Mouse (Mus musculus): ENCODE measurements around the gene Pold2.
"Not testable (repeated sequence)": the region's sequence is repeated elsewhere in the genome, so short reads cannot be mapped to it uniquely, and the experiment has no call there.

Gene Pold2

DNA sequence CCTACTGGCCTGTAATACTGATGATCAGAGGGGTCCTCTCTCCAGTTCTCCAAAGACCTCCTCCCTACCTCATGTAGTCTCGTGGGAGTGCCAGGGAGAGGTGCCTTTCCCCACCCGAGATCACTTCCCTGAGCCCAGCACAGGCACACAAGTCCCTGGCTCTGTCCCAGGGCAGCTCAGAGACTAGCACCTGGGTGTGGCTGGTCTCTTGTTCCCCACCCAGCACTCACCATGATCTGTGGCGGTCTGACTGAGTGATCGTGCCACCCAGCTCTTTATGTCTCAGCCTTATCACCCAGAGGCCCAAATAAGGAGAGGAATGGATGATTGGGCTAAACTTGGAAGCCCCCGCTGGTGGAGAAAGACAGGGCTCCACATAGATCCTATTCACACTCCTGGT, 20.4 kb upstream of the Pold2 start, which contains the start of gene Myl7:
TSS of gene Myl7 (minus strand) at position 252 of the 400 bp plus-strand sequence.
- no peak for DNase-seq (ENCODE audit: low read depth in 2 of 2, low spot score in 2 of 2)

- DNase-seq (ENCODE audit: low read depth in 2 of 2, low spot score in 2 of 2), result no peak
These were observed 19.7 kb upstream of the Pold2 start for GRCm38 (mm10) chr11:5897839-5898238.

GRCm38 (mm10) chr11:5897230-5897629, 19.1 kb upstream of the Pold2 start:
- no peak for DNase-seq (ENCODE audit: low read depth in 2 of 2, low spot score in 2 of 2)

DNA sequence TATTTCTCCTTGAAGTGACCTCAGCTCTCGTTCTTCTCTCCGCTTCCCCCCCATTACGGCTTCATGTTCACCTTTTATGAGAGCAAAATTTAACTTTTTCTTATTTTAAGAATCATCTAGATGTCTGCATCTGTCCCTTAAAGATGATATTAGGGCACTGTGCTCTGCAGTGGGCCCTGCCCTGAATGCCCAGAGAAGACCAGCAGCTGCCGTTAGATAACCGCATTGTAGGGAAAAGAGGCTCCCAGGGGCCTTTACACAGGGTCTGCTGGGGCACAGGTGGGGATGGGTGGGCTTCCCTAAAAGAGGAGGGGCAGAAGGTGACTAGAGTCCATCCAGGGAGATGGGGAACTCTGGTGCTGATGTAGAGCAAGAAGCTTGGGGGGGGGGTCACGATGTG, 15.7 kb upstream of the Pold2 start:
- DNase-seq (ENCODE audit: low read depth in 2 of 2, low spot score in 2 of 2), result no peak

GRCm38 (mm10) chr11:5892810-5893368, 14.8 kb upstream of the Pold2 start:
- DNase-seq (ENCODE audit: low read depth in 2 of 2, low spot score in 2 of 2), result no peak

- DNase-seq (ENCODE audit: low read depth in 2 of 2, low spot score in 2 of 2), result no peak
These were observed 14.1 kb upstream of the Pold2 start for GRCm38 (mm10) chr11:5892151-5892591.

DNA sequence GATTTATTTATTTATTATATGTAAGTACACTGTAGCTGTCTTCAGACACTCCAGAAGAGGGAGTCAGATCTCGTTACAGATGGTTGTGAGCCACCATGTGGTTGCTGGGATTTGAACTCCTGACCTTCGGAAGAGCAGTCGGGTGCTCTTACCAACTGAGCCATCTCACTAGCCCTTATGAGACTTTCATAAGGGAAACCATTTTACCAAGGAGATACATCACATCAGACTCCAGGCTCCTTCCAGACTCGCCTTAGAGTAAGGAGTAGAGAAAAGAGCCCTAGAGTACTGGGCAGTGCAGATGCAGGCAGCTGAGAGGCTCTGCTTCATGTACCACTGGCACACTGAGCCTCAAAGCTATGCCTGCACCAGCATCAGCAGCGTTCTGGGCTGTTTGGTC, 10.5 kb upstream of the Pold2 start:
- DNase-seq (ENCODE audit: low read depth in 2 of 2, low spot score in 2 of 2), result not testable (repeated sequence)

- DNase-seq (ENCODE audit: low read depth in 2 of 2, low spot score in 2 of 2), result no peak
These were observed 9.2 kb upstream of the Pold2 start for GRCm38 (mm10) chr11:5887250-5887649.

- peak; percentile 39 to 56 for DNase-seq (ENCODE audit: low read depth in 2 of 2, low spot score in 2 of 2)
These were observed 8.1 kb upstream of the Pold2 start for GRCm38 (mm10) chr11:5886187-5886586.

- DNase-seq (ENCODE audit: low read depth in 2 of 2, low spot score in 2 of 2), result no peak
These were observed 4.4 kb upstream of the Pold2 start for GRCm38 (mm10) chr11:5882518-5882917.

GRCm38 (mm10) chr11:5879905-5880304, 1.8 kb upstream of the Pold2 start:
- DNase-seq (ENCODE audit: low read depth in 2 of 2, low spot score in 2 of 2), result peak; percentile 41 to 54

GRCm38 (mm10) chr11:5878661-5879060, 569 bp upstream of the Pold2 start:
- DNase-seq (ENCODE audit: low read depth in 2 of 2, low spot score in 2 of 2), result no peak

GRCm38 (mm10) chr11:5877421-5877820, 671 bp downstream of the Pold2 start:
- no peak for DNase-seq (ENCODE audit: low read depth in 2 of 2, low spot score in 2 of 2)

DNA sequence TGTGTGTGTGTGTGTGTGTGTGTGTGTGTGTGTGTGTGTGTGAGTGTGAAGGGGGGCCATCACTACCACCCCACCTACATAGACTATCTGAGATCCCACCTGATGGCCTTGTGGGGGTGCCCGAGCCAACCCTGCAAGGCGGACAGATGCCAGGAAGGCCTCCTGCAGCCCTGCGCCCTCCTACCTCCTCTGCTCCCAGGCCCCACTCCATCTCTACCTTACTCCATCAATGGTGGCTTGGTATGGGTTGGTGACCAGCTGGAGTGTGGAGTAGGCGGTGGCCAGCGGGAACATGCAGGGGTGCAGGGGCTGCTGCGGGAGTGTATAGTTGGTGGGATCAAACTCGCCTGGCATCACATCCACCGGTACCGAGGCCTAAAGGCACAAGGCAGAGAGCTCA, 4.9 kb downstream of the Pold2 start:
- DNase-seq (ENCODE audit: low read depth in 2 of 2, low spot score in 2 of 2), result no peak

- DNase-seq (ENCODE audit: low read depth in 2 of 2, low spot score in 2 of 2), result no peak
These were observed 5.4 kb downstream of the Pold2 start for GRCm38 (mm10) chr11:5872707-5873106.

- no peak for DNase-seq (ENCODE audit: low read depth in 2 of 2, low spot score in 2 of 2)
These were observed 8.0 kb downstream of the Pold2 start for GRCm38 (mm10) chr11:5870069-5870468.

DNA sequence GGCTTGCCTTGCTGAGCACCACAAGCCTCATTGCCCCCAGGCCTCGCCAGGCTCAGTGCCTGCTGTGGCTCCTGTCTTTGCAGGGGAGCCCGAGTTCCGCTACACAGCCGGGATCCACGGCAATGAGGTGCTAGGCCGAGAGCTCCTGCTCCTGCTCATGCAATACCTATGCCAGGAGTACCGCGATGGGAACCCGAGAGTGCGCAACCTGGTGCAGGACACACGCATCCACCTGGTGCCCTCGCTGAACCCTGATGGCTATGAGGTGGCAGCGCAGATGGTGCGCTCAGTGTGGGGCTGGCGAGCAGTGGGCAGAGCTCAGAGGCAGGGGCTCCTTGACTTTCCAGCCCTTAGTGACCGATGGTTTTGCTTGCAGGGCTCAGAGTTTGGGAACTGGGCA, 8.8 kb downstream of the Pold2 start:
- DNase-seq (ENCODE audit: low read depth in 2 of 2, low spot score in 2 of 2), result no peak

- no peak for DNase-seq (ENCODE audit: low read depth in 2 of 2, low spot score in 2 of 2)
These were observed 9.8 kb downstream of the Pold2 start for GRCm38 (mm10) chr11:5868324-5868723.

DNA sequence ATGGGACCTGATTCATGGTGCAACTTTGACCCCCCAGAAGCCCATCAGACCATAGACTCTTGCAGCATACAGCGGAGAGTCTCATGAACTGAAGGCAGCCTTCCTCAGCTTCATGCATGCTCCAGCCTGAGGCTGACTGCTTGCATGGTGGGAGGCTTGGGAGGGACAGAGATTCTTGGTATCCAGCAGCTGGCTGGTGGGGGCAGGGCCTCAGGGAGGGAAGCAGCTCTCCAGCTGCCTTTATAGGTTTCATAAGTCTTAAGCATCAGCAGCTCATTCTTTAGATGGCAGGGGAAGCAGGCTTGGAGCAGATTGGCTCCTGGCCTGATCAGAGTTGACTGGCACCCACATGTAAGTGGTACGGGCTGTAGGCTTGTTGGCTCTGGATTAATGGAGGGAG, 10.9 kb downstream of the Pold2 start:
- DNase-seq (ENCODE audit: low read depth in 2 of 2, low spot score in 2 of 2), result no peak

DNA sequence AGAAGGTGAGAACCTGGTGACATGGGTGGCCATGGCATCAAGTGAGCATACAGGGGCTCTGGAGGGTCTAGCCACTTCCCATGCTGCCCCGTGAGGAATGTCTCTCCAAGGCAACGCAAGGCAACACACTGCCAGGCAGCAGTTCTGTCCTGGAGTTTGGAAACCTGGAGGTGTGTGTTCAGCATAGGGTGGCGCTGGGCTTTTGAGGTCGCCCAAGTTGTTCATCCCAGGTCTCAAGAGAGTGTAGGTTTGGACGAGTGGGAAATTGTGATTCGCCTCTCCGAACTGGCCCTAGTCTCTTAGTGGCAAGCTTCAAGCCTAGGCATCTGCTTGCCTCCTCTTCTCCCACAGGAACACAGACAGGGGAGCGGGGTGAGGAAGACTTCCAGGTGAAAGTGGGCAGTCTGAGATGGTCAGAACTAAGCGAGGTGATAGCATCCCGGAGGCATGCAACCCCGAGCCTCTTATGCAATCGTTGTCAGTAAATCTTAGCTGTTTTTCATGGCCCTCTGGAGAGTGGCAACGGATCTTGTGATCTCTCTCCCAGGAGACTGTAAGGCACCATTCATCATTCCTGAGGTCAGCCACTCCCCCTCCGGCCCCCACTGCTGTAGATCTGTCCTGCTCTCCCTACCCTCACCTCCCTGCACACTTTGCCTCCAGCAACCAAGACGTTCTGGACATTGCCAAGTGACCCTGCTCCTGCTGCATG, 15.5 kb downstream of the Pold2 start:
- no peak for DNase-seq (ENCODE audit: low read depth in 2 of 2, low spot score in 2 of 2)

- DNase-seq (ENCODE audit: low read depth in 2 of 2, low spot score in 2 of 2), result no peak
These were observed 16.3 kb downstream of the Pold2 start, which contains the start of gene Aebp1 for GRCm38 (mm10) chr11:5861678-5862393. Aebp1 (plus strand) TSS chr11:5861947.

- no peak for DNase-seq (ENCODE audit: low read depth in 2 of 2, low spot score in 2 of 2)
These were observed 17.5 kb downstream of the Pold2 start for GRCm38 (mm10) chr11:5860639-5861038.

Measured in CD8-positive naive resting alpha-beta T cell, adult 2 months (primary cell).